Mouse (Mus musculus) cerebellum, adult 2 months (tissue): Measurements from ENCODE around the gene Zbtb8a.

Source experiments
- CTCF ChIP-seq: fragments of 200-500 bp; IDR thresholded peaks from 2 replicates; pipeline ENCODE4 v1.5.1; 2011; ENCODE audit warnings: low read depth, mild to moderate bottlenecking, control low read depth, low read length, moderate library complexity, borderline replicate concordance; ENCODE audit not compliant: insufficient read depth
- POLR2A ChIP-seq: fragments of 200-500 bp; IDR thresholded peaks from 2 replicates; pipeline ENCODE4 v1.6.1; 2011; ENCODE audit warnings: low read length, control low read depth, borderline replicate concordance; ENCODE audit not compliant: insufficient read depth

- TF ChIP-seq CTCF: no peak
- no peak for TF ChIP-seq POLR2A
These were observed 70.0 kb downstream of the Zbtb8a start for GRCm38 (mm10) chr4:129307936-129308335.
